Mouse (Mus musculus): ENCODE data around the gene Ggcx. TPM values are rescaled to one million over a fixed set of nuclear protein-coding genes. Genes with fewer than 3 reads are reported as not detected.
A peak's percentile ranks its signal among the peaks of the same experiment; 100 is the strongest.

Ggcx gene
- total RNA-seq, 2 experiments from 2014 or later: 18.6 to 21.1 TPM

DNA sequence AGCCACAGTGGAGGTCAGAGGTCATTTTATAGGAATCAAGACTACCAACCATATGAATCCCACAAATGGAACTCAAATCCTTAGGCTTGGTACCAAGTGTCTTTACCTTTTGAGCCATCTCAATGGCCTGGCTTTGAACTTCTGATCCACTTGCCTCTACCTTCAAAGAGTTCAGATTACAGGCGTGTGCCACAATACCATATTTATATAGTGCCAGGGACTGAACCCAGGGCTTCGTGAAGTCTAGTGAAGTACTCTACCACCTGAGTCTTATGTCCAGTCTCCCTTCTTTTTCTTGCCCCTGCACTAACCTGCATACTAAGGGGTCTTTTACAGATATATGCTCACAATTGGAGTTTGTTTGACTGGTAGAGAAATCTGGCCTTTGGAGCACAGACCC is 27.5 kb upstream of the Ggcx start:
- DNase-seq: no peak
- intact Hi-C loops (cut with DNase I): no loop called here

DNA sequence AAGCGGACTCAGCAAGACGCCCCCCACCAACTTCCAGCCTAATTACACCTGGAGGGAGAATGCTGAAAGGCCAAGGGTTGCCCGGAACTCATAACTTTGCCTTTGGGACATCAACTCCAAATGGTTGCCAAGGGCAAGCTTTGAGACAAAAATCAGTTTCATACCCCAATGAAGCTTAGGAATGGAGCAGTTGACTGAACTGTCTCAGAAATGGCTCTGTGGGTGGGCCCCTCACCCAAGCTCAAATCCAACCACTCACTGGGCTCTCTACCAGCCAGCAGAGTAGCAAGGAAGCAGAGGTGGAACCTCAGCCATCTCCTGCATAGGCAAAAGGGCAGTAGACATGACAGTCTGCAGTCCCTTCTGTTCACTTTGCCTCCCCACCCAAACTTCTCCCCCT is 26.3 kb upstream of the Ggcx start:
- intact Hi-C loops (cut with DNase I): no loop called here
- DNase-seq: no peak

DNA sequence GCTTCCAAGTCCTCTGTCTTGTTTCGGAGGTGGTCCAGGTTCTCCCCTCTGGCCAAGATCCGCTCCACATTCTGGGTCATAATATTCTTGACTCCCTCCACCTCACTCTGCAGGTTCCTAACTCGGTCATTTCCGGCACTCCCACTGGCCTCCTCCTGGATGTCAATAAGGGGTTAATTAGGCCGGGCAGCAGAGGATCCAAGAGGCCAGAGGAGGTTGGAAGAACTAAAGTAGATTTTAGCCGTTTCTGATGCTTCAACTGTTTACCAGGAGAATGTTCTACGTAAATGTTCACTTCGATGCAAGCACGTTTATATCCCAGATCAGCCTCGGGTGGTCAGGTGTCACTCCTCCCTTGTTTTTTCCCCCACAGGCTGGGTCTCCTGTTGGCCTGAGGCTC is 25.8 kb upstream of the Ggcx start:
- intact Hi-C loops (cut with DNase I): no loop called here
- DNase-seq: no peak

DNA sequence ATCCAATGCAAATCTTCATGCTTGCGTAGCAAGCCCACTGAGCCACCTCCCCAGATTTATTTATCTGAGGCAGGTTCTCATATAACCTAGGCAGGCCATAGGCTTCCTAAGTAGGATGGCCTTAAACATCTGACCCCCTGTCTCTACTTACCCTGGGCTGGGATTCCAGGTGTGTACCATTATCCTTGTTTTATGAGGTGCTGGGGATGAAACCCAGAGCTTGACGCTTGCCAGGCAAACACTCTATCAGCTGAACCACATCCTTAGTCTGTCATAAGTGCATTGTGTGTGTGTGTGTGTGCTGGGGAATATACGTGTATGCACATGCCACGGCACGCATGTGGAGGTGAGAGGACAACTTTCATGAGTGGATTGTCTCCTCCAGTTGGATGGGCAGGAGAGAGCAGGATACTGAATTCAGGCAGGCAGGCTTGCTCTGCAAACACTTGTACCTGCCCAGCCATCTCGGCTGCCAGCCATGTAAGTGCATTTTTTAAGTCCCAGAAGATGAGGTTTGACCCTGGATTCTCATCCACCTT is 25.2 kb upstream of the Ggcx start:
- intact Hi-C loops (cut with DNase I): no loop called here
- DNase-seq: no peak

DNA sequence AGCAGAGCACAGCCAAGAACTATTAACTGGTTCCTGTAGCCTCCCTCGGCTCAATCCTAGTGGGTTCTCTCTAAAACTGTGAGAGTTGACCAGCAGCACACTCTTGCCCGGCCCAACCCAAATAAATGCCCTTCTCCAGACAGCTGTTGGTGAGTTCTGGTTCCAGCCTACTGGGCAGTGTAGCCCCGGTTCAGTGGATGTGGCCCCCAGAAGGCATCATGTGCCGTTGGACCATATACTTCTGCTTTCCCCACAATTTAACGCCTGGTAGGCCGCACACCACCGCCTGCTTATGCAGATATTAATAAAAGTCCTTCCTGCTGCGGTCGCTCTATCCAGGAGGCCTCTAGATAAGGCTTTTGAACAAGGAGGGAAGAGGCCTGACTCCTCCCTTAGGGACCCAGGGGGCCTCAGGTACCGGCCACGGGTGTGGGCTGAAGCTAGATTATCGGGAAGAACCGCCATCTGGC is 24.6 kb upstream of the Ggcx start:
- no peak for DNase-seq
- intact Hi-C loops (cut with DNase I): no loop called here

DNA sequence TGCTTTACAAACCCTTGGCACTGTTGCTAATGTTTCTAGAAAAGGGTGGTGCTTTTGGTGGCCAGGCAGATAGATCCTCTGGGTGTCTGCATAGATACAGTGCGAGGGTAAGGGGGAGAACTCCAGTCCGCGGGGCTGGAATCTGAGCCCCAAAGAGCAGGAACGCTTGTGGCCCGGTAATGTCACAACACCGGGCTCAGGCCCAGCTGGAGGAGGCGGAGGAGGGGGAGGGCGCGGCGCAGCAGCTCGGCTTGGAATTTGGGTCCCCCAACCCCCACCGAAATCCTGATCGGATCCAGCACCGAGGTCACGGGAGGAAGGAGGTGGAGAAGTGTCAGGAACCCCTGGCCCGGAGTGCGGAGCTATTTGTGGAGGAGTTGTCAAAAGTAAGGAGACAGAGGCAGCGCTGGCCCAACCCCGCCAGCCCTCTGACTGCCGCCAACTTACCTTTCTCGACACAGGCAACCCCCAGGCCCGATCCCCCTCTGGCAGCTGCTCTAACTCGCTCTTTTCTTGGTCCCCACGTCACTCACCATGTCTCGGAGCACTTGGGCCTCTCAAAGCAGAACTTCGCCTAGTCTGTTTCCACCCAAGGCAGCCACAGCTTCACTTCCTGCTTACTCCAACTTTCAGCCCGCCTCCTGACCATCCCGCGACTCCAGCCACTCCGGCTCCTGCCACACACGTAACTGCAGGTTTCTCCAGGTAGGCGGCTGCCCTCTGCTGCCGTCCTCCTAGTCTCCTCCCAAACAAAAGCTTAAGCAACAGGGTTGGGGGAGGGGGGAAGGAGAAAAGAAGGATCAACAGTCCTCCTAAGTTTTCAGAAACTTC is 24.0 kb upstream of the Ggcx start, which contains the start of gene Vamp8:
TSS of gene Vamp8 (minus strand) at position 763 of the 831 bp plus-strand sequence.
- DNase-seq: peak; percentile 26
- intact Hi-C loops (cut with DNase I): no loop called here

DNA sequence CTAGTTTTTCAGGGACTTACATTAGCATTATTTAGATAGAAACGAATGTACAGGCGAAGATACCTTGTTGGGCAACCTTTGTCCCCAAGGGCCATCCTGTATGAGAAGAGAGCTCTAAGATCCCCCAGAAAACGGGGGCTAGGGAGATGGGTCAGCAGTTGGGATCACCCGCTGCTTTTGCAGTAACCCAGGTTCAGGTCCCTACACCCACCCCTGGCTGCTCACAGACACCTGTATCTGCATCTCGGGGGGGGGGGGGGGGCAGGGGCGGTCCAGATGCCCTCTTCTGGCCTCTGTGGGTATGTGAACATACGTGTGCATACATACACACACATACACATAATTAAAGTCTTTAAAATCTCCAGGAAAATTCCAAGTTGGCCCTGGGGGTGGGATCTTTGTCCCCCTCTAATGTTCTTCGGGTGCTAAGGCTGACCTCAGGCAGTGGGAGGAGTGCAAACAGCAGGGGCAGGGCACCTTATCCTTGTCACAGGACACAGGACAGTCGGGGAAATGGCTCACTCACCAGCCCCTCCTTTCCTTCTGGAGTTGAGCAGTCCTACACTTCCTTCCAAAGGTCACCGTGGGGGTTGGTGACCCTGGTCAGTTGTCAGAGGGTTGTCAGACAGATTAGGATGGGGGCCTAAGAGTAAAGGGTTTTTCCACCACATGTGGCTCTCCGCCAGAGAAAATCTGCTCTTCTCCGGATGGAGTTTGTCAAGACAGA is 23.1 kb upstream of the Ggcx start:
- no peak for DNase-seq
- intact Hi-C loops (cut with DNase I): no loop called here

DNA sequence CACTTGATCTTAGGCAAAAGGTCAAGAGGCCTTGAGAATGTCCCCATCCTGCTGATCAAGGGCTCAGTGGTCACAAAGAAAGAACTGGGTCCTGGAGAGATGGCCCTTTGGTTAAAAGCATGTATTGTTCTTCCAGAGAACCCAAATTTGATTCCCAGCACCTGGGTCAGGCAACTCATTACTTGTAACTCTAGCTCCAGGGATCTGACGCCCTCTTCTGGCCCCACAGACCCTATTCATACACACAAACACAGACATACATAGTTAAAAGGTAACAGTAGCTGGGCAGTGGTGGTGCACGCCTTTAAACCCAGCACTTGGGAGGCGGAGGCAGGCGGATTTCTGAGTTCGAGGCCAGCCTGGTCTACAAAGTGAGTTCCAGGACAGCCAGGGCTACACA is 21.8 kb upstream of the Ggcx start:
- no peak for DNase-seq
- intact Hi-C loops (cut with DNase I): no loop called here

DNA sequence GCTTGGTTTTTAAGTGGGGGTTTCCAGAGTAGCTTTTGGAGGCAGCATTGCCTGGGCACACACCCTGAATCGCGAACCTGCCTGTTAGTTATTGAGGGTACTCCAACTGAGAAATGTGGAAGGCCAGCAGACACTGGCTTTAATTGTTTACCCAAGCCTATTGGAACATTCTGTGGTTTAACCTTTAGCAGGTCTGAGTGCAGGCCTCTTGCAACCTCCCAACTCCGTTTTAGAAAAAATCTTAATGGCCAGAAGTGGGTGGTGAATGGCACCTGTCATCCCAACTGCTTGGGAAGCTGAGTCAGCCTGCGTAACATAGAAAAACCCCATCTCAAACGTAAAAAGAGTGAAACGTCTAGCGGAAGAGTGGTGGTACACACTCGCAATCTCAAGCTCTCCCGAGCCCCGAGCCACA is 17.3 kb upstream of the Ggcx start:
- DNase-seq: no peak
- intact Hi-C loops (cut with DNase I): no loop called here

DNA sequence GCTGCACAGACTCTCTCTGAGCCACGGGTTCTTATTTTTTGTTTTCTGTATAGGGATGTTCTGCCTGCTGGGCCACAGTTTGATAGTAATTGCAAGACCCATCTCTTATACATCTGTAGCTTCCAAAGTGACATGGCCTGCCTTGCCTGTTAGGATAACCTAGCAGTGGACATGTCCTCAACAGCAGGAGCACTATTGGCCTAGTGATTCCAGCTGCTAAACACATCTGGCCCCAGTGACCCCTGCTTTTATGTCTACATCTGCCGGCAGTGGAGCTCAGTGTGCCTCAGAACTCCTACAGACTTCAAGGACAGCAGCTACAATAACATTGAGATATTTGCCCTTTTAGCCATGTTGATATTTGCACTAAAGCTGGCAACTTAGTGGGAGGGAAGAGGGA is 14.1 kb upstream of the Ggcx start:
- intact Hi-C loops (cut with DNase I): no loop called here
- no peak for DNase-seq

DNA sequence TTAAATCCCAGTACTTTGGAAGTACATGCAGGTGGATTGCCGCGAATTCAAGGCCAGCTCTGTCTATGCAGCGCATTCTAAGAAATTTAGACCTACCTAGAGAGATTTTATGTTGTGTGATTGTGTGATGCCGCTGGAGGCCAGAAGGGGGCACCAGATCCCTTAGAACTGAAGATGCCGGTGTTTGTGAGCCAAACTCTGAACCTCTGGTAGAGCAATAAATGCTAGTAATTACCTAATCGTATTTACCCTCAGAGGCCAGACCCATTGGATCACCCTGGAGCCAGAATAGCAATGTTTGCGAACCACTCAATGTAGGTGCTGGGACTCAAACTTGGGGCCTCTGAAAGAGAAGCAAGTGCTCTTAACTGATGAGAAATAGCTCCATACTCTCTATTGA is 12.2 kb upstream of the Ggcx start:
- intact Hi-C loops (cut with DNase I): no loop called here
- DNase-seq: peak; percentile 71

DNA sequence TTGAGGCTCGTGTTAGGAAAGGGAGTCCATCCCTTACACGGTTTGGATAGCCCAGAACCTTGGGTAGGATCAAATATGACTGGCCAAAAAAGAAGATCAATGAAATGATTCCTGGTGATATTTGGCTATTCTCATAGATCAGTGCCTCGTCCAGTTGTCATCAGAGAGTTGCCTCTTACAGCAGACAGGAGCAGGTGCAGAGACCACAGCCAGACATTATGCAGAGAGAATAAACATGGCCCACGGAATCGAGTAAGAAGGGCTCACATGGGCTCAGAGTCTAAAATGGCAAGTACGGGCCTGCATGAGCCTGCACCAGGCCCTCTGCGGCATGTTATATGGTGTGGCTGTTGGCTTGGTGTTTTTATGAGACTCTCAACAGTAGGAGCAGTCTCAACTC is 8.8 kb upstream of the Ggcx start:
- no peak for DNase-seq
- intact Hi-C loops (cut with DNase I): loop anchor here (5.0 kb wide), 1 partner anchor 38 kb away; the partner anchor contains the start of gene Rnf181

DNA sequence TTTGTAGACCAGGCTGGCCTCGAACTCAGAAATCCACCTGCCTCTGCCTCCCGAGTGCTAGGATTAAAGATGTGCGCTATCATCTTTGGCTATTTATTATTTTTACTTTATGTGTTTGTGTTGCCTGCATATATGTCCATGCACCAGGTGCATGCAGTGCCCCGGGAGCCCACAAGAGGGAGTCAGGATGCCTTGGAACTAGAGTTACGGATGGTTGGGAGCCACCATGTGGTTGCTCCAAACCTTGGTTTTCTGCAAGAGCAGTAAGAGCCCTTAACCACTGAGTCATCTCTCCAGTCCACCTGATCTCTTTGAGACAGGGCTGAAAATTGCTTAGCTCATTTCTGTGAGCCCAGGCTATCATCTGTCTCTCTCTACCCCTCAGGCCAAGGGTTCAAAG is 7.0 kb upstream of the Ggcx start:
- peak; percentile 83 for DNase-seq
- intact Hi-C loops (cut with DNase I): loop anchor here (5.0 kb wide), 1 partner anchor 40 kb away; the partner anchor contains the start of gene Rnf181

DNA sequence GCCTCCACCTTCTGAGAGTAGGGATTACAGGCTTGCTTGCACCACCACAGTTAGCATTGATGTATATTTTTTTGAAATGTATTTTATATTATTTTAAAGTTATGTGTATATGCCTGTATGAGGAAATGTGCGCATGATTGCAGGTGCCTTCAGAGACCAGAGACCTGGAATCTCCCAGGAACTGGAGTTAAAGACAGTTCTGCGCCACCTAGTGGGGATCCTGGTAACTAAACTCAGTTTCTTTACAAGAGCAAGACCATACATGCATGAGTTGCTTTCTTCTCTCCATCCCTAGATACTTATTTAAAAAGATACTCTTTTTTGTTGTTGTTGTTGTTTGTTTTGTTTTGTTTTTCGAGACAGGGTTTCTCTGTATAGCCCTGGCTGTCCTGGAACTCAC is 4.5 kb upstream of the Ggcx start:
- intact Hi-C loops (cut with DNase I): loop anchor here (5.0 kb wide), 1 partner anchor 42 kb away; the partner anchor contains the start of gene Rnf181
- peak; percentile 70 for DNase-seq

DNA sequence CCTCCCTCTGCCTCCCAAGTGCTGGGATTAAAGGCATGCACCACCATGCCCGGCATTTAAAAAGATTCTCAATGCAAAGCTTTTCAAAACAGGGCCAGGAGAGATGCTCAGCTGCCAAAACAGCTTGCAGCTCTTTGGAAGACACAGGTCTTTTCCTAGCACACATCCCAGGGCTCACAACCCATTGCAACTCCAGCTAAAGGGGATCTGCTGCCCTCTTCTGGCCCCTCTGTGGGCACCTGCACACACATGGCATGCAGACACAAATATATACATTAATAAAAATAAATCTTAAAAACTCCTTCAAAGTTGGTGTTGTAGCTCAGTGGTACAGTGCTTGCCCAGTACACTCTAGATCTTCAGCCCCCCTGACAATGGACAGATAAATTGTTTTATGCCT is 4.1 kb upstream of the Ggcx start:
- intact Hi-C loops (cut with DNase I): no loop called here

DNA sequence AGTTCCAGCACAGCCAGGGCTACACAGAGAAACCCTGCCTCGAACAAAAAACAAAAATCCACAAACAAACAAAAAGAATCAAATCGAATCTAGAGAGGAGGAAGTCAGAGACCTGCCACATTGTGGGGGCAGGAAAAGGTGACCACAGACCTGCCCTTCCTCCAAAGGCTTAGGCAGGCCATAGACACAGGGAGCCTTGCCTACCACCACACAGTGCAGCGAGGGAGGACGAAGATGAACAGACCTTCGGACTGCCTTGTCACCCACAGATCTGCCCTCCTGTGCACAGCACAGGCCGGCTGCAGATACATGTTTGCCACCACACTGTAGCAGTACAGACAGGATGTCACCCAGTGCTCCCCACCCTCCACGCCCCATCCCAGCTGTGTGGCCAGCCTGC is 3.6 kb upstream of the Ggcx start:
- no peak for DNase-seq
- intact Hi-C loops (cut with DNase I): no loop called here

More for the DNA sequence above, 4.1 kb upstream of the Ggcx start:
- DNase-seq: no peak

DNA sequence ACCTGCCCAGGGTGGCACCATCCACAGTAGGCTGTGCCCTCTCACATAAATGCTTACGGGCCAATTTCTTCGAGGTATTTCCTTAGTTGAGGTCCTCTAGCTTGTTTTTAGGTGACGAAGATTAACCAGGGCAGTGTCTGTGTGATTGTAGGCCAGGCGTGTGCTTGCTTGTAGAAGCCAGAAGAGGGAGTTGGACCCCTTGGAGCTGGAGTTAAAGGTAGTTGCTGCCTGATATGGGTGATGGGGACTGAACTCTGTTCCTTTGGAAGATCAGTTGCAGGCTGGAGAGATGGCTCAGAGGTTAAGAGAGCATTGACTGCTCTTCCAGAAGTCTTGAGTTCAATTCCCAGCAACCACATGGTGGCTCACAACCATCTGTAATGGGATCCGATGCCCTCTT is 1.1 kb downstream of the Ggcx start:
- intact Hi-C loops (cut with DNase I): no loop called here
- no peak for DNase-seq

DNA sequence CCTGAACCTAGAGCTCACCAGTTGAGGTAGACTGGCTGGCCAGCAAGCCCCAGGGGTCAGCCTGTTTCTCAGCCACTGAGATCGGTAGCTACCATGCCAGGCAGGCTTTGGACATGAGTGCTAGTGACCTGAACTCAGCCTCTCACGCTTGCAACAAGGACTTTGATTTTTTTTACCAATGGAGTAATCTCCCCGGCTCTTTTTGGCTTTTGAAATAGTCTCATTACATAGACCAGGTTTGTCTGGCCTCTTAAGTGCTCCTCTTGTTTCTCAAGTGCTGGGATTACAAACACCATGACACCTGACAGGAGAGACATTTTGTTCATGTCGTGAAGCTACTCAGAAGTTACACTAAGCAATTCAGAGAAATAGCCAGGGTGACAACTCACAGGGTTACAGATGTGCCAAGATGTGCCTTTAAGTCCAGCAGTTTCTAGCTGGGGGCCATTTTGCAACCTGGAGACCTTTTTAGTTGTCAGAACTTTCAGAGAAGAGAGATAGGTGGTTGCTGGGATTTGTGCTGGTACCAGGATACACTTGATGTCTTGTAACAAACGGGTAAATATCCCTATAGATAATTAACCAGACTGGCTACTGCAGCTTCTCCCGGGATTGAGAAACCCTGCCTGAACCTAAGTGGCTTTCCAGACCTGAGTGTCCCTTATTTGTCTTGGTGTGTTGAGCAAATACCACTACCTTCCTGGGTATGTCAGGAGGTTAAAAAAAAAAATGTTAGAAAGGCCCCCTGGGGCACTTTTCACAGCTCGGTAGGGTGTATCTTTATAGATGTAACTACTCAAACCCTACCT is 2.1 kb downstream of the Ggcx start:
- DNase-seq: no peak
- intact Hi-C loops (cut with DNase I): no loop called here

DNA sequence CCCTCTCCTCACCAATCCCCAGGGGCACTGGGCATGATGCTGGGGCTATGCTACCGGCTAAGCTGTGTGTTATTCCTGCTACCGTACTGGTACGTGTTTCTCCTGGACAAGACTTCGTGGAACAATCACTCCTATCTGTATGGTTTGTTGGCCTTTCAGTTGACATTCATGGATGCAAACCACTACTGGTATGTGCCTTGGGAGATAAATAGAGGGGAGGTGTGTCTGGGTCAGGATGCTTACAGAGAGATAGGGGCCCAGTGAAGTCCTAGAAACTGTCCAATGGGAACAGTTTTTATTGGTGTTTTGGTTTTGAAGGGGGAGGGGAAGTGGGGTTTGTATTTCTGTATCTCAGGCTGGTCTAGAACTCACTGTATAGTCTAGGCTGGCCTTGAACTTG is 4.2 kb downstream of the Ggcx start:
- intact Hi-C loops (cut with DNase I): no loop called here

DNA sequence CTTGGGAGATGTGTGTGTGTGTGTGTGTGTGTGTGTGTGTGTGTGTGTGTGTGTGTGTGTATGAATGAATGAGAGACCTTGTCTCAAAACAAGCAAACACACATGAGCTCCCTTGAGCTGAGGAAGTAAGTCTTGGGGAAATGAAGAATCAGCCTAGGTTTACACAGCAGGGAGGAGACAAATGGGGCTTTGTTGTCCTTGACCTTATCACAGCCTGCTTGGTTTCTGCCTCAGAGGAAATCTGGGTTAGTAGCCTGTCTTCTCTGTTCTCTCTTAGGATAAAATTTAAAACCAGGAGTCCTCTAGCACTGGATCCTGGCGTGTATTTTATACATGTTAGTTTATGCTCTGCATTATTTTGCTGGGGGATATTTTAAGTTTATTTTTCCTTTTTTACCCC is 5.7 kb downstream of the Ggcx start:
- intact Hi-C loops (cut with DNase I): no loop called here
- DNase-seq: no peak

More for the DNA sequence above, 4.2 kb downstream of the Ggcx start:
- DNase-seq: no peak

DNA sequence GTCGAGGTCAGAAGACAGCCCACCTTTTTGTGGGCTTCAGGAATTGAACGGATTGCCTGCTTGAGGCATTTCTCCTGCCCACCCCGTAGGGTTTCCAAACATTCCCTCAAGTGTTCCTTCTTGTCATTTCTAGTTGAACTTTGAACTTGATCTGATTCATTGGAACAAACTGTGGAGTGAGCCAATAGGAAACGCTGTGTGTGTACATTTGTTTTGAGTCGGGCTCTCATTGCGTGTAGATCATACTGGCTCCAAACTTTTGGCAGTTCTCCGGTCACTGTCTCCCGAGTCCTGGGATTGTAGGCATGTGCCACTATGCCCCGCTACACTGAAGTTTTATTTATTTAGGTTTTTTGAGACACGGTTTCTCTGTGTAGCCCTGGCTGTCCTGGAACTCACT is 6.8 kb downstream of the Ggcx start:
- intact Hi-C loops (cut with DNase I): no loop called here
- DNase-seq: no peak
